ENCODE assay signal across 1 mouse cellular context in genomic region chr12:31949193-31949741, GRCm38 (mm10).
A peak's percentile ranks its signal among the peaks of the same experiment; 100 is the strongest.
TF ChIP-seq lines count a peak whose summit lies in the region.

No protein-coding gene starts in this region.

TF ChIP-seq in MEL, 35 proteins besides CTCF, POLR2A, EP300 and RAD21 (continued from another document):
- no peak for TF ChIP-seq TCF12 (IDR thresholded peaks at IDR 0.05; ENCODE audit: low read depth, low read length)
- TF ChIP-seq NRF1 (IDR thresholded peaks at IDR 0.05; ENCODE audit: insufficient read depth, low read depth, low read length, poor library complexity, severe bottlenecking): peak; percentile 83
- TF ChIP-seq MXI1 (IDR thresholded peaks at IDR 0.05; ENCODE audit: low read depth, low read length): peak; percentile 69
- TF ChIP-seq NELFE (IDR thresholded peaks at IDR 0.05; ENCODE audit: low read depth, low read length): peak; percentile 42; the same call in 1 of the 2 replicates
- TF ChIP-seq MYC (IDR thresholded peaks at IDR 0.05; ENCODE audit: low read depth, low read length): no peak
